Mouse (Mus musculus): ENCODE measurements at regions not wholly inside any gene's neighbourhood (a gene's known extent, or its start where the extent isn't known, plus 50 kb on each side); places are given as distances from the start of the nearest gene placed in this dataset.

- no peak overlapping the region for H3K27ac ChIP-seq (ENCODE audit: low read length)
- 86% methylated on average over 2 of the region's 2 CpGs for WGBS
- H3K27me3 ChIP-seq (ENCODE audit: control insufficient read depth, insufficient read depth, low read depth, low read length): no peaks in the 10 kb centered on the region
- H3K4me1 ChIP-seq (replicated peaks; ENCODE audit: control insufficient read depth, insufficient read depth, low read length): no peaks in the 10 kb centered on the region
- H3K9ac ChIP-seq (ENCODE audit: low read length): no peak overlapping the region
- H3K36me3 ChIP-seq (ENCODE audit: control insufficient read depth, insufficient read depth, low read length): no peaks in the 10 kb centered on the region
- no peak overlapping the region for H3K4me3 ChIP-seq (ENCODE audit: low read length)
- H3K4me2 ChIP-seq (ENCODE audit: low read depth, low read length): no peak overlapping the region
- H3K9me3 ChIP-seq (ENCODE audit: control insufficient read depth, low read length): no peaks in the 10 kb centered on the region
- ATAC-seq (ENCODE audit: low read depth): no peak
Measured at GRCm38 (mm10) chr2:21946484-21946883, 280.8 kb upstream of the Myo3a start.

DNA sequence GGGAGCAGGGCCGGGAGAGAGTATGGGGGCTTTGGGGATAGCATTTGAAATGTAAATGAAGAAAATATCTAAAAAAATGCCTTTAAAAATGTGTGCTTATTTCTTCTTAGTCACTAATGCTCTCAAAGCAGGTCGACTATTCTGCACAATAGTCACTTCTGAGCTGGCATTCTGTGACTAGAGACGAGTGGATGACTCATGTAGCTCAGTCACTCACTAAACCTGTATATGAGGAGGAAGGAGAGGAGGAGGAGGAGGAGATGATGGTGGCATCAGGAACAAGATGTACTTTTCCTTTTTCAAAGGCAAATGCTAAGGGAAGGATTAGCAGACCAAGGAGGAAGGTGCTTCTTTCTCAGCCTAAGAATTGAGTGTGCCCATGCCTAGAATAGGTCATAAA is 276.0 kb upstream of the Myo3a start:
- Histone ChIP-seq H3K9me3 (ENCODE audit: control insufficient read depth, low read length) (no peaks in the 10 kb centered on the region), H3K4me1 (replicated peaks; ENCODE audit: control insufficient read depth, insufficient read depth, low read length) (no peaks in the 10 kb centered on the region), H3K27me3 (ENCODE audit: control insufficient read depth, insufficient read depth, low read depth, low read length) (no peaks in the 10 kb centered on the region), H3K4me3 (ENCODE audit: low read length) (no peak overlapping the region), H3K9ac (ENCODE audit: low read length) (no peak overlapping the region), H3K27ac (ENCODE audit: low read length) (no peak overlapping the region), H3K36me3 (ENCODE audit: control insufficient read depth, insufficient read depth, low read length) (no peaks in the 10 kb centered on the region), H3K4me2 (ENCODE audit: low read depth, low read length) (no peak overlapping the region)
- ATAC-seq (ENCODE audit: low read depth): no peak
- 54% methylated on average over 3 of the region's 3 CpGs for WGBS

DNA sequence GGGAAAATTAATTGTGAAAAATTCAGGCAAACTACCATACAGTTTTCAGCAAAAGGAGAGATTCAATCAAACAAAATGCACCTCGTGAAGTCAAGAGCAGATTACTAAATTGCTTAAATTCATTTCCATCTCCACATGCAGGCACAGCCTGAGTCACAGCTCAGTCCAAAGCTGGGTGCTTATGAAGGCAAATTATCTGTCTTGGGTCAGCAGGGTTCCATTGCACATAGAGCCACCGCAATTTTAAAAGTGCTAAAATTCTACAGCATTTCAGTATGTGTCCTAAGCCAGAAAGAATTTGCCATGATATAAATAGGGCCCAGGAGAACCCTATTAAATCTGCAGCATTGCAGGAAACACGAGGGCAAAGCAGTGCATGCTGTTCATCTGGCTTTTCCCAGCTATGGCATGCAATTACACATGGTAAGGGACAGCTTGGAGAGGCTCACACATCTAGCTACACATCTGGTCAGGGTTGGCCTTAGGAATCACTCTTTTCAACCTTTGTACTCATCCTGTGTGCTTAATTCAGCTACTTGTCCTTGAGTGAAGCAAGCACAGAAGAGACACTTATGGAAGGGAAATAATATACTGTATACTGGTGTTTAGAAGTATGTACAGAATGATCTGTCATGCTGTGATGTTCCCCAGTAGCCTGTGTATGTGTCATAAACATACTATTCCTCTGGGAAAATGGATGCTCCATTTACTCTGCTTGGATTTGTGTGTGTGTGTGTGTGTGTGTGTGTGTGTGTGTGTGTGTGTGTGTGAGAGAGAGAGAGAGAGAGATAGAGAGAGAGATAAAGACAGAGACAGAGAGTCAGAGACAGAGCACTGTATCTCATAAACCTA is 271.0 kb upstream of the Myo3a start:
- 63% methylated on average over 3 of the region's 3 CpGs for WGBS
- Histone ChIP-seq H3K4me2 (ENCODE audit: low read depth, low read length) (no peak overlapping the region), H3K4me3 (ENCODE audit: low read length) (no peak overlapping the region), H3K36me3 (ENCODE audit: control insufficient read depth, insufficient read depth, low read length) (no peaks in the 10 kb centered on the region), H3K27ac (ENCODE audit: low read length) (no peak overlapping the region), H3K9me3 (ENCODE audit: control insufficient read depth, low read length) (no peaks in the 10 kb centered on the region), H3K4me1 (replicated peaks; ENCODE audit: control insufficient read depth, insufficient read depth, low read length) (no peaks in the 10 kb centered on the region), H3K9ac (ENCODE audit: low read length) (no peak overlapping the region), H3K27me3 (ENCODE audit: control insufficient read depth, insufficient read depth, low read depth, low read length) (no peaks in the 10 kb centered on the region)
- no peak for ATAC-seq (ENCODE audit: low read depth)

DNA sequence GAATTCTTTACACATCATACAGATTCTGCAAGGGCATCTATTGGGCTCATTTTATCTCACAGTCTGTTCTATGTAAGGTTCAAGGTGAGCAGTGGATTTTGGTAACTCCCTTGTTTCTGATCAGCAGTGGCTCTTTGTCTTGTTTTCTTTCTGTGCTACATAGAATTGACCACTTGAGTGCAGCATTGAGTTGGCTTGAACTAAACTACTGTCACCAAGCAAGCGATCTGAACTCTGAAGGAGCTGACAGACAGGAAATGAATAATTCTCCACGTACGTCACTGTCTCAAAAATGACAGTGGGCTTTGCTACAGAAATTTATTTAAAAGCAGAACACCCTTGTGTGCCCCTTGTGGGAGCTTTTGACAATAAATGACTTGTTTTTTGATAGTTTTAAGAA is 268.9 kb upstream of the Myo3a start:
- no peaks in the 10 kb centered on the region for H3K36me3 ChIP-seq (ENCODE audit: control insufficient read depth, insufficient read depth, low read length)
- H3K4me2 ChIP-seq (ENCODE audit: low read depth, low read length): peak overlapping the region; percentile 42; the same call in 1 of the 2 replicates
- no peaks in the 10 kb centered on the region for H3K27me3 ChIP-seq (ENCODE audit: control insufficient read depth, insufficient read depth, low read depth, low read length)
- H3K27ac ChIP-seq (ENCODE audit: low read length): no peak overlapping the region
- ATAC-seq (ENCODE audit: low read depth): no peak
- no peak overlapping the region for H3K4me3 ChIP-seq (ENCODE audit: low read length)
- no peaks in the 10 kb centered on the region for H3K9me3 ChIP-seq (ENCODE audit: control insufficient read depth, low read length)
- no peaks in the 10 kb centered on the region for H3K4me1 ChIP-seq (replicated peaks; ENCODE audit: control insufficient read depth, insufficient read depth, low read length)
- 0 out of 2 replicates have a peak overlapping the region, but pooled peaks have one; percentile 13 for H3K9ac ChIP-seq (ENCODE audit: low read length)
- 0% methylated on average over 3 of the region's 3 CpGs for WGBS

DNA sequence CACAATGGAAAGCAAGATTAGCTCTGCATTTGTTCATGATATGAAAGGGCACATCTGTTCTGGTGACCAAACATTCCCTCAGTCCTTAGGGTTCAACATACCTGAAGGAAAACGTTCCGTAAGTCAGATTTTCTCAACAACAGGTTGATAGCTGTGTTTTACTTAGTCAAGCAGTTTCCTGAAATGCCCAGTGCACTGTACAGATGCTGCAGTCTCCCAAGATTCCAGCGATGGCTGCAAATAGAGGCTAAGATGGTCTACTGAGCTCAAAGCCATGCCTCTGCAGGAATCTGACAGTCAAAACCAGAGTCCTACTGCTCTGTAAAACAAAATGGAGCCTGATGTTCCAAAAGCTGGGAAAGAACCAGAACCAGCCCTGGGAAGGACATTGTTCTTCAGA is 268.5 kb upstream of the Myo3a start:
- Histone ChIP-seq H3K9me3 (ENCODE audit: control insufficient read depth, low read length) (no peaks in the 10 kb centered on the region), H3K36me3 (ENCODE audit: control insufficient read depth, insufficient read depth, low read length) (no peaks in the 10 kb centered on the region), H3K4me1 (replicated peaks; ENCODE audit: control insufficient read depth, insufficient read depth, low read length) (no peaks in the 10 kb centered on the region; the same call in 1 of the 2 replicates), H3K9ac (ENCODE audit: low read length) (0 out of 2 replicates have a peak overlapping the region, but pooled peaks have one; percentile 13), H3K4me3 (ENCODE audit: low read length) (no peak overlapping the region), H3K4me2 (ENCODE audit: low read depth, low read length) (peak overlapping the region; percentile 42; the same call in 1 of the 2 replicates), H3K27me3 (ENCODE audit: control insufficient read depth, insufficient read depth, low read depth, low read length) (no peaks in the 10 kb centered on the region), H3K27ac (ENCODE audit: low read length) (no peak overlapping the region)
- ATAC-seq (ENCODE audit: low read depth): no peak
- WGBS: 48% methylated on average over 3 of the region's 3 CpGs

DNA sequence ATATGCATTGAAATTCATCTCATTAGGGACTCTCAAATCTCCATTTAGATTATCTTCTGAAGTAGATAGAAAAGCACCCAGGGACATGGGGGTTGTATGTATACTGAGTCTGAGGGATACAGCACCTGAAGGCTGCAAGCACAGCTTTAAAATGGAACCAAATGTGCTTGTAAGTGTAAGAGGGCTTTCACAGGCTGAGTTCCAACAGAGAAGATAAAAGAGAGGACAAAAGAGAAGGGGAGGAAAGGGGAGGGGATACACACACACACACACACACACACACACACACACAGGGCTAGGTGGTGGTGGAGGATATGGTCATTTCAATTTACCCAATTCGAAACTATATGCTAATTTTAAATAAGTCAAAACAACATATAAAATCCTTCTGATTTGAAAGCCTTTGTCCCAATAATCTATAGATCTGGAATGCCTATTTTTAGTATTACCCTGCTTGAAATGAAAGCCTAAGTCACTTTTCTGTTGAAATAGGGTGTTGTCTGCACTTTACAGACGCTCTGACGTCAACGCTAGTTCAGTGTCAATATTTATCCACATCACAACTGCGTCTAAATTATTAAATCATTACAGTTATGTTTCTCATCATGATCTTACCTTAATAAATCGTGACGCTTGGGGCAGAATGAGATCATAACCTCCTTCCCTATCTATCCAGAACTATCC is 263.8 kb upstream of the Myo3a start:
- Histone ChIP-seq H3K9ac (ENCODE audit: low read length) (no peak overlapping the region), H3K4me3 (ENCODE audit: low read length) (no peak overlapping the region), H3K9me3 (ENCODE audit: control insufficient read depth, low read length) (no peaks in the 10 kb centered on the region), H3K27me3 (ENCODE audit: control insufficient read depth, insufficient read depth, low read depth, low read length) (no peaks in the 10 kb centered on the region), H3K4me1 (replicated peaks; ENCODE audit: control insufficient read depth, insufficient read depth, low read length) (no peaks in the 10 kb centered on the region; the same call in 1 of the 2 replicates), H3K4me2 (ENCODE audit: low read depth, low read length) (peak overlapping the region; percentile 23; the same call in 1 of the 2 replicates), H3K27ac (ENCODE audit: low read length) (no peak overlapping the region), H3K36me3 (ENCODE audit: control insufficient read depth, insufficient read depth, low read length) (no peaks in the 10 kb centered on the region)
- WGBS: 7% methylated on average over 7 of the region's 7 CpGs
- no peak for ATAC-seq (ENCODE audit: low read depth)

- Histone ChIP-seq H3K9me3 (ENCODE audit: control insufficient read depth, low read length) (no peaks in the 10 kb centered on the region), H3K4me1 (replicated peaks; ENCODE audit: control insufficient read depth, insufficient read depth, low read length) (no peaks in the 10 kb centered on the region; the same call in 1 of the 2 replicates), H3K4me3 (ENCODE audit: low read length) (no peak overlapping the region), H3K4me2 (ENCODE audit: low read depth, low read length) (peak overlapping the region; percentile 23; the same call in 1 of the 2 replicates), H3K9ac (ENCODE audit: low read length) (no peak overlapping the region), H3K27me3 (ENCODE audit: control insufficient read depth, insufficient read depth, low read depth, low read length) (no peaks in the 10 kb centered on the region), H3K27ac (ENCODE audit: low read length) (no peak overlapping the region), H3K36me3 (ENCODE audit: control insufficient read depth, insufficient read depth, low read length) (no peaks in the 10 kb centered on the region)
- ATAC-seq (ENCODE audit: low read depth): peak; percentile 28; the same call in 1 of the 2 replicates
- WGBS: 2% methylated on average over 10 of the region's 10 CpGs
Measured at GRCm38 (mm10) chr2:21964027-21964605, 263.2 kb upstream of the Myo3a start.

DNA sequence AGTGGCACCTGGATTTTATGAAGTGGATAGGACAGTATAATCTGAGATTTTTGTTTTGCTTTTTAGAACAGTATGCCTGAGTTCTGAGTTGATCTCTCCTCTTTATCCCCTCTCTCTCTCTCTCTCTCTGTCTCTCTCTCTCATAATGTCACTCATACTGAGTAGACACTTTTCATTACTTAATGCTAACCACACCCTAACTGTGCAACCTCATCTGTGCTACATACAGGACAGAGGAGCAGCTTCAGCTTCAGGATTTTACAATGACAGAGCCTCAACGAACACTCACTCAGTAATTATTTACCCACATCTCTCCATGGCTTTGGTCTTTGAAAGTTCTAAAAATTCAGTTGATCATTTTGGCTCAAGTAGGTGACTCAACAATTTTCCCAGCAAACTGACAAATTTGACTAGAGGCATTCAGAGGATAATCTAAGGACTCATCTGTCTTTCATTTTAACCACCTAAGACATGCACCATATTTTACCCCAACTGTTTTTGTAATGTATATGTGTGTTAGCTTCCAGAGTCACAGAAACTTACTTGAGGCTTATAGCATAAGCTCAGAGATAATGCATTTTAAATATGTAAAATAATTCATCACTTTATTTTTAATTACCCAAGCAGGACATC is 256.4 kb upstream of the Myo3a start:
- Histone ChIP-seq H3K27me3 (ENCODE audit: control insufficient read depth, insufficient read depth, low read depth, low read length) (no peaks in the 10 kb centered on the region), H3K27ac (ENCODE audit: low read length) (no peak overlapping the region), H3K9me3 (ENCODE audit: control insufficient read depth, low read length) (no peaks in the 10 kb centered on the region), H3K4me2 (ENCODE audit: low read depth, low read length) (no peak overlapping the region), H3K4me1 (replicated peaks; ENCODE audit: control insufficient read depth, insufficient read depth, low read length) (no peaks in the 10 kb centered on the region), H3K9ac (ENCODE audit: low read length) (no peak overlapping the region), H3K4me3 (ENCODE audit: low read length) (no peak overlapping the region), H3K36me3 (ENCODE audit: control insufficient read depth, insufficient read depth, low read length) (no peaks in the 10 kb centered on the region)
- 62% methylated on average over 1 of the region's 1 CpGs for WGBS
- ATAC-seq (ENCODE audit: low read depth): no peak

DNA sequence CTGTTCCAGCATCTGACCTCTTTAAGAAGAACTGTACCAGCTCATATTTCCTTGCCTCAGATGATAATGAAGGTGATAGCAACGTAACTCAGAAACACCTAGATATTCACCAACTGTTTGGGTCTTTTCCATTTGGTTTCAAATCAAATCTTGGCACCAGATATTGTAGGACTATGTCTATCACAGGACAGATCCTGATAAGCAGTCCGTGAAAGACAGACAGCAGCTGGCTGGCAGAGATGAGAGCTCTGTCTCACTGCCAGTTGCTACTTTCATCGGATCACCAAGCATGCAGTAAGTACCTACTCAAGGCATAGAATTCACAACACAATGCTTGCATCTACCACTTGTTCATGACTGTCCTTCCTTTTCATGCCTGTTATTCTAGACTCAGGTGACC is 252.7 kb upstream of the Myo3a start:
- Histone ChIP-seq H3K4me2 (ENCODE audit: low read depth, low read length) (no peak overlapping the region), H3K27me3 (ENCODE audit: control insufficient read depth, insufficient read depth, low read depth, low read length) (no peaks in the 10 kb centered on the region), H3K36me3 (ENCODE audit: control insufficient read depth, insufficient read depth, low read length) (no peaks in the 10 kb centered on the region), H3K4me3 (ENCODE audit: low read length) (no peak overlapping the region), H3K9me3 (ENCODE audit: control insufficient read depth, low read length) (no peaks in the 10 kb centered on the region), H3K9ac (ENCODE audit: low read length) (no peak overlapping the region), H3K4me1 (replicated peaks; ENCODE audit: control insufficient read depth, insufficient read depth, low read length) (no peaks in the 10 kb centered on the region), H3K27ac (ENCODE audit: low read length) (no peak overlapping the region)
- WGBS: 45% methylated on average over 3 of the region's 3 CpGs
- ATAC-seq (ENCODE audit: low read depth): no peak

Measured in lung, embryonic 16.5 days (tissue).